Mouse (Mus musculus) embryonic facial prominence, embryonic 12.5 days (tissue): ENCODE data around the gene Tjap1. TPM values are rescaled to one million over a fixed set of nuclear protein-coding genes. Genes with fewer than 3 reads are reported as not detected.

Experiments
- ATAC-seq: fragments of 200-750 bp; cut with Nextera tagmentation; 2 replicates; pipeline ENCODE4 v1.8.0; 2017; ENCODE audit not compliant: insufficient number of reproducible peaks, insufficient read depth, low FRiP score, low TSS enrichment
- H3K27ac ChIP-seq: fragments of 300-500 bp; sonication (generic); 2 replicates; pipeline ENCODE4 v1.5.1; 2016; ENCODE audit warnings: mild to moderate bottlenecking
- H3K27me3 ChIP-seq: fragments of 300-500 bp; sonication (generic); 2 replicates; pipeline ENCODE4 v1.6.1; 2016; ENCODE audit warnings: mild to moderate bottlenecking, moderate library complexity
- H3K36me3 ChIP-seq: fragments of 300-500 bp; sonication (generic); 2 replicates; pipeline ENCODE4 v1.6.1; 2016; ENCODE audit warnings: mild to moderate bottlenecking
- H3K4me1 ChIP-seq: fragments of 300-500 bp; sonication (generic); 2 replicates; pipeline ENCODE4 v1.6.1; 2016
- H3K4me2 ChIP-seq: fragments of 300-500 bp; sonication (generic); replicated peaks from 2 replicates; pipeline ENCODE4 v1.6.1; 2016; ENCODE audit warnings: mild to moderate bottlenecking, moderate library complexity
- H3K4me3 ChIP-seq: fragments of 300-500 bp; sonication (generic); 2 replicates; pipeline ENCODE4 v1.5.1; 2016; ENCODE audit warnings: mild to moderate bottlenecking
- H3K9ac ChIP-seq: fragments of 300-500 bp; sonication (generic); 2 replicates; pipeline ENCODE4 v1.6.1; 2016; ENCODE audit warnings: mild to moderate bottlenecking, moderate library complexity
- H3K9me3 ChIP-seq: fragments of 300-500 bp; sonication (generic); 2 replicates; pipeline ENCODE4 v1.6.1; 2016; ENCODE audit warnings: mild to moderate bottlenecking, moderate library complexity
- WGBS: fragments of 180-500 bp; shearing (Covaris S2); methylation state at CpG from one replicate; pipeline ENCODE4 v1.1.7; 2016; 5-methylcytosine and 5-hydroxymethylcytosine counted together
- polyA plus RNA-seq: library from polyadenylated mRNA; unstranded; fragments of >200 nt; fragmentation: Nextera tagmentation; extraction: Ambion mirVana; gene quantifications from 2 replicates; pipeline ENCODE4 v1.2.1, GENCODE M21; 2016

The Tjap1 gene
- polyA plus RNA-seq, 1 experiment from 2014 or later: 64.0 TPM

GRCm38 (mm10) chr17:46304184-46304583 lies 21.4 kb upstream of the Tjap1 start:
- Histone ChIP-seq H3K27ac (no peak overlapping the region), H3K27me3 (peaks cover 12% of the 10 kb centered on the region), H3K4me1 (0 out of 2 replicates have a peak, but pooled peaks cover 2% of the 10 kb centered on the region), H3K9me3 (no peaks in the 10 kb centered on the region), H3K9ac (no peak overlapping the region), H3K4me2 (no peak overlapping the region), H3K36me3 (peaks cover 8% of the 10 kb centered on the region), H3K4me3 (no peak overlapping the region)
- 88% methylated on average over 9 of the region's 9 CpGs for WGBS
- no peak for ATAC-seq

- Histone ChIP-seq H3K9ac (no peak overlapping the region), H3K9me3 (no peaks in the 10 kb centered on the region), H3K4me3 (no peak overlapping the region), H3K27me3 (peaks cover 34% of the 10 kb centered on the region), H3K4me2 (no peak overlapping the region), H3K4me1 (peaks cover 12% of the 10 kb centered on the region; the same call in 1 of the 2 replicates), H3K27ac (no peak overlapping the region), H3K36me3 (peaks cover 4% of the 10 kb centered on the region)
- 70% methylated on average over 12 of the region's 12 CpGs for WGBS
- ATAC-seq: no peak
Observed at GRCm38 (mm10) chr17:46301892-46302291, 19.1 kb upstream of the Tjap1 start.

GRCm38 (mm10) chr17:46298220-46298913 lies 15.5 kb upstream of the Tjap1 start:
- Histone ChIP-seq H3K9ac (peak overlapping the region; percentile 66), H3K4me1 (peaks cover 12% of the 10 kb centered on the region; the same call in 1 of the 2 replicates), H3K27ac (no peak overlapping the region), H3K36me3 (no peaks in the 10 kb centered on the region), H3K4me2 (peak overlapping the region; percentile 100), H3K27me3 (peaks cover 64% of the 10 kb centered on the region), H3K9me3 (no peaks in the 10 kb centered on the region), H3K4me3 (peak overlapping the region; percentile 59)
- under 1% methylated on average over 47 of the region's 48 CpGs for WGBS
- ATAC-seq: peak; percentile 76; the same call in 1 of the 2 replicates

GRCm38 (mm10) chr17:46297364-46298219 lies 14.8 kb upstream of the Tjap1 start, which contains the start of gene Dlk2:
Dlk2 (plus strand) TSS chr17:46297421.
- Histone ChIP-seq H3K27me3 (peaks cover 70% of the 10 kb centered on the region), H3K9me3 (no peaks in the 10 kb centered on the region), H3K27ac (no peak within 1 kb of the TSS), H3K36me3 (no peaks in the 10 kb centered on the region), H3K4me2 (peak within 1 kb of the TSS; percentile 100), H3K4me1 (peaks cover 12% of the 10 kb centered on the region; the same call in 1 of the 2 replicates), H3K4me3 (peak within 1 kb of the TSS; percentile 59), H3K9ac (peak within 1 kb of the TSS; percentile 66)
- 0 out of 2 replicates have a peak, but pooled peaks have one; percentile 17 for ATAC-seq
- under 1% methylated on average over 74 of the region's 86 CpGs for WGBS

- Histone ChIP-seq H3K4me1 (peaks cover 12% of the 10 kb centered on the region; the same call in 1 of the 2 replicates), H3K36me3 (no peaks in the 10 kb centered on the region), H3K9ac (peak overlapping the region; percentile 66), H3K9me3 (no peaks in the 10 kb centered on the region), H3K27ac (no peak overlapping the region), H3K27me3 (peaks cover 70% of the 10 kb centered on the region), H3K4me2 (peak overlapping the region; percentile 100), H3K4me3 (peak overlapping the region; percentile 59)
- WGBS: 9% methylated on average over 6 of the region's 6 CpGs
- no peak for ATAC-seq
Observed at GRCm38 (mm10) chr17:46297028-46297363, 14.2 kb upstream of the Tjap1 start.

- 50% methylated on average over 6 of the region's 6 CpGs for WGBS
- Histone ChIP-seq H3K4me3 (no peak overlapping the region), H3K9me3 (no peaks in the 10 kb centered on the region)
Observed at GRCm38 (mm10) chr17:46296601-46297000, 13.8 kb upstream of the Tjap1 start.

GRCm38 (mm10) chr17:46287678-46288095 lies 4.9 kb upstream of the Tjap1 start:
- peaks cover 19% of the 10 kb centered on the region for H3K4me1 ChIP-seq
- H3K9ac ChIP-seq: no peak overlapping the region
- H3K4me2 ChIP-seq: peak overlapping the region; percentile 23
- no peaks in the 10 kb centered on the region for H3K9me3 ChIP-seq
- 37% methylated on average over 11 of the region's 11 CpGs for WGBS
- no peaks in the 10 kb centered on the region for H3K36me3 ChIP-seq
- peak; percentile 52; the same call in 1 of the 2 replicates for ATAC-seq
- peak overlapping the region; percentile 75 for H3K27ac ChIP-seq
- no peaks in the 10 kb centered on the region; the same call in 1 of the 2 replicates for H3K27me3 ChIP-seq
- peak overlapping the region; percentile 6; the same call in 1 of the 2 replicates for H3K4me3 ChIP-seq

More at GRCm38 (mm10) chr17:46296601-46297000, 13.8 kb upstream of the Tjap1 start:
- H3K4me1 ChIP-seq: peaks cover 12% of the 10 kb centered on the region; the same call in 1 of the 2 replicates
- H3K36me3 ChIP-seq: no peaks in the 10 kb centered on the region
- no peak for ATAC-seq
- no peak overlapping the region for H3K4me2 ChIP-seq
- H3K9ac ChIP-seq: no peak overlapping the region
- no peak overlapping the region for H3K27ac ChIP-seq
- H3K27me3 ChIP-seq: peaks cover 70% of the 10 kb centered on the region

- Histone ChIP-seq H3K27me3 (no peaks in the 10 kb centered on the region), H3K27ac (no peak overlapping the region), H3K4me3 (no peak overlapping the region), H3K4me2 (no peak overlapping the region), H3K36me3 (peaks cover 4% of the 10 kb centered on the region; the same call in 1 of the 2 replicates), H3K9ac (no peak overlapping the region), H3K9me3 (no peaks in the 10 kb centered on the region), H3K4me1 (peaks cover 39% of the 10 kb centered on the region)
- no peak for ATAC-seq
- 68% methylated on average over 6 of the region's 6 CpGs for WGBS
Observed at GRCm38 (mm10) chr17:46285407-46285806, 2.6 kb upstream of the Tjap1 start.

GRCm38 (mm10) chr17:46284653-46285052 lies 1.8 kb upstream of the Tjap1 start:
- peaks cover 39% of the 10 kb centered on the region for H3K4me1 ChIP-seq
- no peaks in the 10 kb centered on the region for H3K27me3 ChIP-seq
- peaks cover 10% of the 10 kb centered on the region for H3K36me3 ChIP-seq
- 56% methylated on average over 7 of the region's 7 CpGs for WGBS
- H3K27ac ChIP-seq: no peak overlapping the region
- ATAC-seq: no peak
- no peak overlapping the region for H3K9ac ChIP-seq
- H3K4me2 ChIP-seq: no peak overlapping the region
- H3K9me3 ChIP-seq: no peaks in the 10 kb centered on the region
- no peak overlapping the region for H3K4me3 ChIP-seq

GRCm38 (mm10) chr17:46283911-46284310 lies 1.1 kb upstream of the Tjap1 start:
- H3K4me2 ChIP-seq: no peak overlapping the region
- no peak overlapping the region for H3K27ac ChIP-seq
- peaks cover 43% of the 10 kb centered on the region for H3K4me1 ChIP-seq
- no peak overlapping the region for H3K9ac ChIP-seq
- 84% methylated on average over 8 of the region's 8 CpGs for WGBS
- H3K4me3 ChIP-seq: no peak overlapping the region
- no peaks in the 10 kb centered on the region for H3K9me3 ChIP-seq
- ATAC-seq: no peak
- H3K36me3 ChIP-seq: peaks cover 14% of the 10 kb centered on the region
- H3K27me3 ChIP-seq: no peaks in the 10 kb centered on the region

GRCm38 (mm10) chr17:46283140-46283539 lies 314 bp upstream of the Tjap1 start:
- Histone ChIP-seq H3K4me1 (peaks cover 46% of the 10 kb centered on the region), H3K9me3 (no peaks in the 10 kb centered on the region), H3K27me3 (no peaks in the 10 kb centered on the region), H3K9ac (0 out of 2 replicates have a peak overlapping the region, but pooled peaks have one; percentile 0), H3K27ac (peak overlapping the region; percentile 92), H3K4me3 (peak overlapping the region; percentile 77), H3K4me2 (peak overlapping the region; percentile 88), H3K36me3 (peaks cover 14% of the 10 kb centered on the region)
- peak; percentile 2; the same call in 1 of the 2 replicates for ATAC-seq
- 24% methylated on average over 9 of the region's 9 CpGs for WGBS
